Mouse (Mus musculus): Measurements from ENCODE around the gene Wdr46. TPM values are rescaled to one million over a fixed set of nuclear protein-coding genes. Genes with fewer than 3 reads are reported as not detected.

Gene Wdr46
- total and polyA plus RNA-seq, 3 experiments: 39.8 to 72.4 (median 49.7) TPM

DNA sequence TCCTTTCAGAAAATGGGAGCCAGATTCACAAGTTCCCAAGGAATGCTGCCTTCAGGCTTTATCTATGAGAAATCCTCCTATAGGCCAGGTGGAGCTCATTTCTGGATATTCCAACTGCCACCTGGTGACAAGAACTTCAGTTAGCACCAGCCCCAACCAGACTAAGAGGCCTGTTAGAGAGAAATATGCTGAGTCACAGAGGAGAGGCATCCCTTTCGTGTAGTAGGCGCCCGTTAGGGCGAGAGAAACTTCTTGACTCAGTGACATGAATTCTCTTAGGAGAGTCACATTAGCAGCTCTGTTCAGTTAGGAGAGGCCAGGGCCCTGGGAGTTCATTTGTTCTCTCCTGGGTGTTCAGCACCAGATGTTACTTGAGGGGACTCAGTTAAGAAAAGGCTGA, 40.8 kb upstream of the Wdr46 start:
- Histone ChIP-seq H3K4me2 (ENCODE audit: insufficient read depth, low read depth, poor library complexity, severe bottlenecking) (no peak overlapping the region), H3K27ac (ENCODE audit: insufficient read depth, low read depth) (no peak overlapping the region), H3K9me3 (replicated peaks; ENCODE audit: low read length) (no peaks in the 10 kb centered on the region), H3K9ac (ENCODE audit: insufficient read depth, low read depth) (no peak overlapping the region), H3K79me2 (replicated peaks; ENCODE audit: control insufficient read depth, extremely low read depth, insufficient read depth, poor library complexity, severe bottlenecking) (no peaks in the 10 kb centered on the region), H3K36me3 (replicated peaks in 1 of 2; ENCODE audit: control insufficient read depth in 1 of 2, insufficient read depth in 1 of 2, low read length in 1 of 2) (no peaks in the 10 kb centered on the region), H3K27me3 (replicated peaks) (no peaks in the 10 kb centered on the region), H3K4me1 (ENCODE audit: control insufficient read depth in 1 of 2, insufficient read depth in 2 of 2) (peaks cover 0 to 10% of the 10 kb centered on the region in 2 experiments; a peak in 2 of 4 replicates), H3K4me3 (replicated peaks in 1 of 3; ENCODE audit: low read depth in 2 of 3, low read length in 2 of 3, poor library complexity in 1 of 3) (no peak overlapping the region)
- no peak for DNase-seq (ENCODE audit: extremely low read depth)
- dilution Hi-C loops (cut with MboI; ENCODE audit: extremely low pct_ligation_motif_present, extremely low pct_unique_long_range_greater_than_20kb, low sequenced_read_pairs) (no loop called here), in situ Hi-C loops (cut with MboI; ENCODE audit: low pct_ligation_motif_present, low pct_unique_long_range_greater_than_20kb, low sequenced_read_pairs) (no loop called here)
- TF ChIP-seq PAX5 (IDR thresholded peaks at IDR 0.05; ENCODE audit: low read length) (no peak), CHD2 (IDR thresholded peaks at IDR 0.05; ENCODE audit: low read length) (no peak), POLR2A (IDR thresholded peaks at IDR 0.05; ENCODE audit: low read depth, low read length) (no peak), MXI1 (IDR thresholded peaks at IDR 0.05; ENCODE audit: low read depth, low read length) (no peak), ETS1 (conservative IDR thresholded peaks at IDR 0.05; ENCODE audit: low read depth, low read length) (no peak), CHD1 (IDR thresholded peaks at IDR 0.05; ENCODE audit: low read depth, low read length) (no peak)

DNA sequence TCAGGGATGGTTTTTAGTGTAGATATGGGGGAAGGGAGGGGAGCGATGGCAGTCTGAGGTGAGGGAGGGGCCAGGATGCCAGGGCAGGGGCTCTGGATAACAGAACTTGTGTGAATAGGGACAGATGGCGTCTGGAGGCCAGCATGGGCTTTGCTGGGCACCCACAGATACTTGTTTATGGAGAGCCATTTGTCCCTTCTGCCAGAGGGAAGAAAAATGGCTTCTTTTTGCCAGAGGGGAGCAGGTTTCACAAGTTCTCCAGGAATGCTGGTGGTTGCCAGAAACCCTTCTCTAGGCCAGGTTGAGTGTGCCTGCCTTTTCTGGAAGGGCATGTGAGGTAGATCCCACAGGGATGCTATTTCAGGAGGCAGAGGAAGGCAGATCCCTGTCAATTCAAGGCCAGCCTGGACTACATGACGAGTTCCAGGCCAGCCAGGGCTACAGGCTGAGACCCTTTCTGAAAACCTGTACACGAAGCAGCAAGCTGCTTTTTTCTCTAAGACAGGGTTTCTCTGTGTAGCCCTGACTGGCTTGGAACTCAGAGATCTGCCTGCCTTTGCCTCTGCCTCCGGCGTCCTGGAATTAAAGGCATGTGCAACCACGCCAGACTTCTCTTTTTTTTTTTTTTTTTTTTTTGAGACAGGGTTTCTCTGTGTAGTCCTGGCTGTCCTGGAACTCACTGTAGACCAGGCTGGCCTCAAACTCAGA, 40.0 kb upstream of the Wdr46 start:
- no peak overlapping the region for H3K9ac ChIP-seq (ENCODE audit: insufficient read depth, low read depth)

DNA sequence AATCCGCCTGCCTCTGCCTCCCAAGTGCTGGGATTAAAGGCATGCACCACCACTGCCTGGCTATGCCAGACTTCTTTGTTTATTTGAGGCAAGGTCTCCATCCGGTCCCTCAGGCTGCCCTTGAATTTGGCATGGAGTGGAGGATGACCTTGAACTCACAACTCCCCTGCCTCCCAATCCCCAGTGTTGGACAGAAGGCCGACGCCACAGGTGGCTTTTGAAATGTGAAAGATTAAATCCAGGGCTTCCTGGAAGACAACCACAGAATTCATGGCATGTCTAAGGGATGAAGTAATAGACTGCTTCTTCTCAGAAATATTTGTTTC, 39.5 kb upstream of the Wdr46 start:
- TF ChIP-seq USF1 (IDR thresholded peaks at IDR 0.05; ENCODE audit: low read depth, low read length): no peak
- TF ChIP-seq JUND (conservative IDR thresholded peaks at IDR 0.05; ENCODE audit: low read depth, low read length): no peak
- no peak for TF ChIP-seq ZNF384 (IDR thresholded peaks at IDR 0.05; ENCODE audit: low read depth, low read length)
- no peak for TF ChIP-seq ZC3H11A (IDR thresholded peaks at IDR 0.05; ENCODE audit: low read depth, low read length)
- no peak for TF ChIP-seq PAX5 (IDR thresholded peaks at IDR 0.05; ENCODE audit: low read length)
- TF ChIP-seq HCFC1 (IDR thresholded peaks at IDR 0.05; ENCODE audit: low read depth, low read length): no peak
- no peak for TF ChIP-seq KAT2A (IDR thresholded peaks at IDR 0.05; ENCODE audit: insufficient replicate concordance, low read length)
- no peak for TF ChIP-seq E2F4 (IDR thresholded peaks at IDR 0.05; ENCODE audit: insufficient replicate concordance, low read depth, low read length)
- no peak for TF ChIP-seq MYC (IDR thresholded peaks at IDR 0.05; ENCODE audit: low read depth, low read length)
- no peaks in the 10 kb centered on the region for H3K9me3 ChIP-seq (replicated peaks; ENCODE audit: low read length)
- dilution Hi-C loops (cut with MboI; ENCODE audit: extremely low pct_ligation_motif_present, extremely low pct_unique_long_range_greater_than_20kb, low sequenced_read_pairs): no loop called here
- H3K27me3 ChIP-seq (replicated peaks): no peaks in the 10 kb centered on the region
- no peaks in the 10 kb centered on the region for H3K36me3 ChIP-seq (replicated peaks in 1 of 2; ENCODE audit: control insufficient read depth in 1 of 2, insufficient read depth in 1 of 2, low read length in 1 of 2)
- H3K27ac ChIP-seq (ENCODE audit: insufficient read depth, low read depth): no peak overlapping the region
- in situ Hi-C loops (cut with MboI; ENCODE audit: low pct_ligation_motif_present, low pct_unique_long_range_greater_than_20kb, low sequenced_read_pairs): no loop called here
- H3K4me2 ChIP-seq (ENCODE audit: insufficient read depth, low read depth, poor library complexity, severe bottlenecking): no peak overlapping the region
- no peak overlapping the region for H3K4me3 ChIP-seq (replicated peaks in 1 of 3; ENCODE audit: low read depth in 2 of 3, low read length in 2 of 3, poor library complexity in 1 of 3)
- no peak overlapping the region for H3K9ac ChIP-seq (ENCODE audit: insufficient read depth, low read depth)
- H3K79me2 ChIP-seq (replicated peaks; ENCODE audit: control insufficient read depth, extremely low read depth, insufficient read depth, poor library complexity, severe bottlenecking): no peaks in the 10 kb centered on the region
- DNase-seq (ENCODE audit: extremely low read depth): no peak
- peaks cover 0 to 10% of the 10 kb centered on the region in 2 experiments; a peak in 2 of 4 replicates for H3K4me1 ChIP-seq (ENCODE audit: control insufficient read depth in 1 of 2, insufficient read depth in 2 of 2)

More for the DNA sequence above, 40.0 kb upstream of the Wdr46 start:
- DNase-seq (ENCODE audit: extremely low read depth): no peak
- Histone ChIP-seq H3K36me3 (replicated peaks in 1 of 2; ENCODE audit: control insufficient read depth in 1 of 2, insufficient read depth in 1 of 2, low read length in 1 of 2) (no peaks in the 10 kb centered on the region), H3K4me3 (replicated peaks in 1 of 3; ENCODE audit: low read depth in 2 of 3, low read length in 2 of 3, poor library complexity in 1 of 3) (no peak overlapping the region), H3K27ac (ENCODE audit: insufficient read depth, low read depth) (no peak overlapping the region), H3K4me1 (ENCODE audit: control insufficient read depth in 1 of 2, insufficient read depth in 2 of 2) (peaks cover 0 to 10% of the 10 kb centered on the region in 2 experiments; a peak in 2 of 4 replicates), H3K27me3 (replicated peaks) (no peaks in the 10 kb centered on the region), H3K4me2 (ENCODE audit: insufficient read depth, low read depth, poor library complexity, severe bottlenecking) (no peak overlapping the region), H3K79me2 (replicated peaks; ENCODE audit: control insufficient read depth, extremely low read depth, insufficient read depth, poor library complexity, severe bottlenecking) (no peaks in the 10 kb centered on the region), H3K9me3 (replicated peaks; ENCODE audit: low read length) (no peaks in the 10 kb centered on the region)
- dilution Hi-C loops (cut with MboI; ENCODE audit: extremely low pct_ligation_motif_present, extremely low pct_unique_long_range_greater_than_20kb, low sequenced_read_pairs) (no loop called here), in situ Hi-C loops (cut with MboI; ENCODE audit: low pct_ligation_motif_present, low pct_unique_long_range_greater_than_20kb, low sequenced_read_pairs) (no loop called here)
- TF ChIP-seq MAZ (IDR thresholded peaks at IDR 0.05; ENCODE audit: low read depth, low read length) (no peak), EP300 (IDR thresholded peaks at IDR 0.05; ENCODE audit: low read length) (no peak), RAD21 (IDR thresholded peaks at IDR 0.05; ENCODE audit: low read depth, low read length) (no peak), HCFC1 (IDR thresholded peaks at IDR 0.05; ENCODE audit: low read depth, low read length) (no peak), NELFE (IDR thresholded peaks at IDR 0.05; ENCODE audit: low read depth, low read length) (no peak), IRF4 (IDR thresholded peaks at IDR 0.05; ENCODE audit: low read depth, low read length) (no peak), ETS1 (conservative IDR thresholded peaks at IDR 0.05; ENCODE audit: low read depth, low read length) (no peak), USF1 (IDR thresholded peaks at IDR 0.05; ENCODE audit: low read depth, low read length) (no peak), ZMIZ1 (IDR thresholded peaks at IDR 0.05; ENCODE audit: low read depth, low read length) (no peak), E2F4 (IDR thresholded peaks at IDR 0.05; ENCODE audit: insufficient replicate concordance, low read depth, low read length) (no peak), MAX (IDR thresholded peaks at IDR 0.05; ENCODE audit: low read length) (no peak), RCOR1 (conservative IDR thresholded peaks at IDR 0.05; ENCODE audit: low read depth, low read length) (no peak), BHLHE40 (IDR thresholded peaks at IDR 0.05; ENCODE audit: low read depth, low read length) (no peak), UBTF (IDR thresholded peaks at IDR 0.05; ENCODE audit: low read depth, low read length) (no peak), ZC3H11A (IDR thresholded peaks at IDR 0.05; ENCODE audit: low read depth, low read length) (no peak), JUN (IDR thresholded peaks at IDR 0.05; ENCODE audit: insufficient read depth, low read depth, low read length) (no peak), MAFK (IDR thresholded peaks at IDR 0.05; ENCODE audit: insufficient replicate concordance, low read length) (no peak), ELF1 (IDR thresholded peaks at IDR 0.05; ENCODE audit: low read depth, low read length) (no peak)
